ENCODE assay signal across 22 mouse cellular contexts in genomic region chr2:130832582-130832981, GRCm38 (mm10).
DNase-seq lines count a peak whose midpoint lies in the region; ATAC-seq and TF ChIP-seq lines count a peak whose summit lies in the region.
"Had no signal": no experiment of that assay in that cellular context is flagged by ENCODE, and none has a peak within 500 bp of the region (broad histone marks: within the 10 kb centered on the region; RNA-seq: fewer than 3 reads in every experiment).

No protein-coding gene starts in this region.

- H3K4me3 ChIP-seq in heart, embryonic 12.5 days, result no peak overlapping the region
- H3K4me3 ChIP-seq in heart, embryonic 10.5 days, result no peak overlapping the region
- H3K4me3 ChIP-seq in lung, postnatal 0 days (ENCODE audit: low read depth, low read length), result no peak overlapping the region
- H3K4me3 ChIP-seq in intestine, embryonic 16.5 days (ENCODE audit: low read length), result no peak overlapping the region
- H3K4me3 ChIP-seq: forebrain, embryonic 13.5 days; limb, embryonic 13.5 days; liver, embryonic 15.5 days had no signal

- H3K27ac ChIP-seq in heart, embryonic 12.5 days (ENCODE audit: poor library complexity, severe bottlenecking), result no peak overlapping the region
- no peak overlapping the region for H3K27ac ChIP-seq in heart, embryonic 10.5 days
- H3K27ac ChIP-seq in lung, postnatal 0 days (ENCODE audit: low read length), result no peak overlapping the region
- H3K27ac ChIP-seq in intestine, embryonic 16.5 days (ENCODE audit: low read length), result no peak overlapping the region
- H3K27ac ChIP-seq: forebrain, embryonic 13.5 days; limb, embryonic 13.5 days; liver, embryonic 15.5 days had no signal

- H3K4me2 ChIP-seq in heart, embryonic 12.5 days, result no peak overlapping the region
- H3K4me2 ChIP-seq in lung, postnatal 0 days (replicated peaks; ENCODE audit: low read depth, low read length), result no peak overlapping the region
- H3K4me2 ChIP-seq in intestine, embryonic 16.5 days (ENCODE audit: low read depth, low read length), result no peak overlapping the region
- H3K4me2 ChIP-seq: forebrain, embryonic 13.5 days; limb, embryonic 13.5 days; liver, embryonic 15.5 days had no signal

- no peaks in the 10 kb centered on the region for H3K9me3 ChIP-seq in heart, embryonic 12.5 days (replicated peaks)
- H3K9me3 ChIP-seq in heart, embryonic 10.5 days, result no peaks in the 10 kb centered on the region
- no peaks in the 10 kb centered on the region for H3K9me3 ChIP-seq in lung, postnatal 0 days (ENCODE audit: low read length)
- H3K9me3 ChIP-seq in intestine, embryonic 16.5 days (ENCODE audit: control insufficient read depth, low read length), result no peaks in the 10 kb centered on the region
- H3K9me3 ChIP-seq: limb, embryonic 13.5 days; liver, embryonic 15.5 days had no signal

- no peaks in the 10 kb centered on the region for H3K27me3 ChIP-seq in heart, embryonic 12.5 days (replicated peaks)
- no peaks in the 10 kb centered on the region for H3K27me3 ChIP-seq in heart, embryonic 10.5 days (ENCODE audit: insufficient read depth, poor library complexity, severe bottlenecking)
- H3K27me3 ChIP-seq in lung, postnatal 0 days (replicated peaks; ENCODE audit: insufficient read depth, low read length), result no peaks in the 10 kb centered on the region
- no peaks in the 10 kb centered on the region for H3K27me3 ChIP-seq in intestine, embryonic 16.5 days (replicated peaks; ENCODE audit: control insufficient read depth, insufficient read depth, low read length)
- H3K27me3 ChIP-seq: forebrain, embryonic 13.5 days; limb, embryonic 13.5 days; liver, embryonic 15.5 days had no signal

- peaks cover 13% of the 10 kb centered on the region for H3K4me1 ChIP-seq in heart, embryonic 12.5 days (replicated peaks)
- 0 out of 2 replicates have a peak, but pooled peaks cover under 1% of the 10 kb centered on the region for H3K4me1 ChIP-seq in heart, embryonic 10.5 days
- H3K4me1 ChIP-seq in lung, postnatal 0 days (ENCODE audit: insufficient read depth, low read depth, low read length), result no peaks in the 10 kb centered on the region
- no peaks in the 10 kb centered on the region for H3K4me1 ChIP-seq in intestine, embryonic 16.5 days (ENCODE audit: control insufficient read depth, insufficient read depth, low read length)
- H3K4me1 ChIP-seq: limb, embryonic 13.5 days had no signal

- 45% methylated on average over 1 of the region's 1 CpGs for WGBS in heart, embryonic 12.5 days
- 64% methylated on average over 1 of the region's 1 CpGs for WGBS in heart, embryonic 10.5 days
- 31% methylated on average over 1 of the region's 1 CpGs for WGBS in lung, postnatal 0 days
- WGBS in intestine, embryonic 16.5 days, result 37% methylated on average over 1 of the region's 1 CpGs

- no peak for DNase-seq in heart, embryonic 10.5 days (ENCODE audit: low spot score)
- DNase-seq in lung, postnatal 0 days (ENCODE audit: low spot score), result peak; percentile 44
- DNase-seq in lung, postnatal 4 days, result no peak
- DNase-seq in embryo, embryonic 9.5 days (ENCODE audit: extremely low spot score), result no peak
- DNase-seq: adrenal gland, adult 8-10 months; B cell, adult 2 months; cerebellum, adult 2 months; gastrocnemius, postnatal 36 days; heart, postnatal 4 days; kidney, adult 2 months; kidney, postnatal 25 days; layer of hippocampus, adult 9-11 months; right cerebral cortex, adult 18-20 months; thymus, adult 18-20 months had no signal

- no peak for TF ChIP-seq EP300 in lung, postnatal 0 days (IDR thresholded peaks at IDR 0.05)

- H3K36me3 ChIP-seq in heart, embryonic 12.5 days, result peaks cover 56% of the 10 kb centered on the region
- peaks cover 60% of the 10 kb centered on the region for H3K36me3 ChIP-seq in heart, embryonic 10.5 days
- H3K36me3 ChIP-seq in lung, postnatal 0 days (ENCODE audit: insufficient read depth, low read length), result no peaks in the 10 kb centered on the region
- 0 out of 2 replicates have a peak, but pooled peaks cover 5% of the 10 kb centered on the region for H3K36me3 ChIP-seq in intestine, embryonic 16.5 days (ENCODE audit: control insufficient read depth, insufficient read depth, low read length)

- H3K9ac ChIP-seq in heart, embryonic 12.5 days, result no peak overlapping the region
- H3K9ac ChIP-seq in lung, postnatal 0 days (replicated peaks; ENCODE audit: low read depth), result no peak overlapping the region
- H3K9ac ChIP-seq in intestine, embryonic 16.5 days (ENCODE audit: low read depth, low read length), result no peak overlapping the region
- H3K9ac ChIP-seq: forebrain, embryonic 13.5 days; limb, embryonic 13.5 days; liver, embryonic 15.5 days had no signal

- 0 out of 2 replicates have a peak, but pooled peaks have one; percentile 54 for ATAC-seq in heart, embryonic 12.5 days (ENCODE audit: insufficient number of reproducible peaks, low FRiP score)
- ATAC-seq in lung, postnatal 0 days, result no peak
- ATAC-seq in common myeloid progenitor, adult 5-6 weeks (replicated peaks; ENCODE audit: low read depth, poor library complexity, severe bottlenecking), result peak; percentile 62
- ATAC-seq in monocyte, adult 5-6 weeks (replicated peaks; ENCODE audit: insufficient number of reproducible peaks, low FRiP score, low TSS enrichment, poor library complexity, severe bottlenecking), result peak; percentile 43; the same call in 1 of the 2 replicates
- ATAC-seq in intestine, embryonic 16.5 days, result no peak
- ATAC-seq: forebrain, embryonic 13.5 days; midbrain, embryonic 16.5 days had no signal

- no peak for TF ChIP-seq CTCF in lung, postnatal 0 days (IDR thresholded peaks at IDR 0.05)

Comparison
In these comparisons a context has a peak if more than half of its experiments do, and no peak if none do; other contexts are left out.
1. ATAC-seq: peak in heart, embryonic 12.5 days (single experiment), common myeloid progenitor, adult 5-6 weeks (single experiment) and monocyte, adult 5-6 weeks (single experiment); none in lung, postnatal 0 days (single experiment) and intestine, embryonic 16.5 days (single experiment).